Mouse (Mus musculus) mesoderm, embryonic 11.5 days (tissue): ENCODE results near the gene Olig1.

Source experiments
- DNase-seq: peaks from one replicate; pipeline ENCODE4 v3.0.0-alpha.2; 2012; ENCODE audit warnings: low read depth, low spot score

Gene Olig1

DNA sequence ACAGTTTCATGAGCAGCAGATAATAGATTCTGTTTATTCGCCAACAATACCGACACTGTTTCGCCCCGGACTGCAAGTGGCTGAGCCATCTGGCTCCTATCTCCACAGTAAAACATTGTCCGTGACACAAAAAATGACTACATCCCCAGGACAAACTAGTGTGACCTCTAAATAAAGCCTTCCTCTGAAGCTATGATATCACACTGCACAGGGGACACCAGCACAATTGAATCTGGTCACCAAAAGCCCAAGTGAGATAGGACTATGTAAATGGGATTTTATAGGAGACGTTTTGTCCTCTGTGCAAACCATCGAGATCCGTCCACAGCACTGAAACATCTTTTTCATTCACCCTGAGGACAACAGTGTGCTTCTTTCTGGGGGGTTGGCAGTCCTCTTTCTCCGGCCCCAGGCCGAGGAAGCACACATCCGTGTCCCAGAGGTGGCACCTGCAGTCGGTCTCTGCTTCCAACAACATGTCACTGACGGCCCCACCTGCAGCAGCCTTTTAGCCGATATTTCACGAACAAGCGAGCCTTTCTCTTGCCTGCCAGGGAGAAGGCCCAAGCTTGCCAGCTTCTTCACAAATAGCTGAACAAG, 36.0 kb downstream of the Olig1 start:
- no peak for DNase-seq

GRCm38 (mm10) chr16:91309872-91310271, 40.3 kb downstream of the Olig1 start:
- DNase-seq = no peak

GRCm38 (mm10) chr16:91312921-91313320, 43.3 kb downstream of the Olig1 start:
- no peak for DNase-seq

DNA sequence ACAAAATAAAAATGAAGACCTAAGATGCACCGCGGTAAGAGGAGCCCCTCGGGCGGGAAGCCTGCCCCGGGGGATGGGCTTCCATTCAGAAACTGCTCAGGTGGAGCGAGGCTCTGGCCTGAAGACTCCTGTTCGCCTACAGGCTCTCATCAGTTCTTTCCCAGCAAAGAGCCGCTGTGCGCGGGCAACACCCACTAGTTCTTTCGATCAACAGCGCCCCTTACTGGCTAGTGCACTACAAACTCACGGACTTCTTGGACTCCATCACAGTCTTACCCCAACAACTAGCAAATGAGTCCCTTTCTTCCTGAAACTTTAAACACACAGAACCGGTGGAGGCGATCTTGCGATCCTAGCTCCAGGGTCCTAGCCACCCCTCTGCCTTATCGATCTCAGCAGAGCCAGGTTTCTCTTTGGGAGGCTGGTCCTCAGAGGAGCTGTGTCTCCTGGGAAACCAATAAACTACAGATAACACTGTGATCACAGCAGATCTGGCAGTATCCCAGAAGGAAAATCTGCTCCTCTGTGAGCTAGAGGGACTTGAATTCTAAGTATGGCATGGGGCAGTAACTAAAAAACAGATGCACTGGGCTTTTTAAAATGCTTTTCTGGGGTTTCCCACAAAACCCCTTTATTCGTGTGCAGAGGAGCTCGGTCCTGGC, 44.7 kb downstream of the Olig1 start:
- peak; percentile 80 for DNase-seq

DNA sequence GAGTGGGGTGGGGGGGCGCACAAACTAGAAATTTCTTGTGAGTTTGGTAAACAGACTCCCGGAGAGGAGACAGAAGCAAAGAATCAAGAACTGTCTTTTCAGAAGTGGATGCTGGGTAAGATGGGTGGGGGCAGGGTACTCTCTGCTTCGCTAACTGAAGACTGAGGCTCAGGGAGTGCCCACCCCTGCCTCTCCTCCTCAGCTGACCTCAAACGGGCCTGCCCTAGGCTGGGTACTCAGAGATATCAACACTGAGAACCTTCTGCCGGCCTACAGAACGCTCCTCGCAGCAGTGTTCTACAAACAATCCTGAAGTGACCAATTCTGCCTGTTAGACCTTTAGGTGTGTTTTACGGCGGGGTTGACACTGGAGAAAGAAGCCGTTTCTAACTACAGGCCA, 50.6 kb downstream of the Olig1 start:
- no peak for DNase-seq

- no peak for DNase-seq
These were observed 51.0 kb downstream of the Olig1 start for GRCm38 (mm10) chr16:91320608-91321007.
